Mouse (Mus musculus) bone marrow macrophage, adult 2 months (primary cell): ENCODE results near the gene Gna15.

Experiments used
- CTCF ChIP-seq: IDR thresholded peaks from 2 replicates; pipeline ENCODE4 v1.5.1; 2012; ENCODE audit warnings: low read depth, mild to moderate bottlenecking, low read length, moderate library complexity
- POLR2A ChIP-seq: IDR thresholded peaks from 2 replicates; pipeline ENCODE4 v1.6.1; 2012; ENCODE audit warnings: mild to moderate bottlenecking, low read depth, low read length, borderline replicate concordance

DNA sequence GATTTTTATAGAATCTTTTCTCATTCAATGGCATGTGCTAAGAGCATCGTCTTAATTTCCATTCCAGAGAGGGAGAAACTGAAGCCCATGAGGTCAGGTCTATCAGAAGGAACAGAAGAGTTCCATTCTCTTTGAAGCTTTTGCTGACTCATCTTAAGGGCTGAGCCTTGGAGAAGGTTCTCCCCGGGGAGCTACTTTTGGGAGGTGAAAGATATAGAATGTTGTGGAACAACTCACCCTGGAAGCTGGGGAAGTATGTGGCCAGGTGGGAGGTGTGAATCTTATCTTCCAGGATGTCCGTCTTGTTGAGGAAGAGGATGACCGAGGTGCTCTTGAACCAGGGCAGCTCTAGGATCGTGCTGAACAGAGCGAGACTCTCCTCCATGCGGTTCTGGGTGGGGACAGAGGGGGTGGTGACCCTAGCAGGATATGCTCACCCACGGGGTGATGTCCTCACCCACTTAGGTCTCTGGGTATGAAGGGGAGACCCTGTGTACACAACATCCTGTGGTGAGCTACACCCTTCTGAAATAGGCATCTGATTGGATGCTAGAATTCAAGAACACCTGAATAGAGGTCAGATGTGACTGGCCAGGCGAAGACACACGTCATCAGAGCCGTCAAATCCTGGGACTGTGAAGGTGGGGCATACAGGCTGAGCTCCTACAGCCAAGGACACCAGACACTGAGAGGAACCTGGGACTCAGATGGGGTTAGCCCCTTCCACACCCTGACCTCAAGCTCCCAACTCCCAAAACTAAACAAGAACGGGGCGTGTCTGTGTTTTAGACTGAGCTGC is 16.1 kb downstream of the Gna15 start:
- TF ChIP-seq CTCF = no peak
- TF ChIP-seq POLR2A = no peak
